Mouse (Mus musculus) hindbrain, postnatal 0 days (tissue): Measurements from ENCODE around the gene Dpep2nb. TPM values are rescaled to one million over a fixed set of nuclear protein-coding genes. Genes with fewer than 3 reads are reported as not detected.
A peak's percentile ranks its signal among the peaks of the same experiment; 100 is the strongest.

Experiments
- ATAC-seq: fragments of 200-750 bp; cut with Nextera tagmentation; 2 replicates; pipeline ENCODE4 v1.8.0; 2017; ENCODE audit warnings: mild to moderate bottlenecking, moderate TSS enrichment, moderate library complexity
- DNase-seq: peaks from one replicate; pipeline ENCODE4 v3.0.0-alpha.2; 2015; ENCODE audit warnings: low spot score
- H3K27ac ChIP-seq: fragments of 300-500 bp; sonication (generic); 2 replicates; pipeline ENCODE4 v1.5.1; 2014; ENCODE audit warnings: mild to moderate bottlenecking
- H3K27me3 ChIP-seq: fragments of 300-500 bp; sonication (generic); 2 replicates; pipeline ENCODE4 v1.6.1; 2014; ENCODE audit warnings: low read length, mixed read lengths; ENCODE audit not compliant: insufficient read depth
- H3K36me3 ChIP-seq: fragments of 300-500 bp; sonication (generic); 2 replicates; pipeline ENCODE4 v1.6.1; 2014; ENCODE audit warnings: low read length, mixed read lengths; ENCODE audit not compliant: insufficient read depth
- H3K4me1 ChIP-seq: fragments of 300-500 bp; sonication (generic); 2 replicates; pipeline ENCODE4 v1.6.1; 2014; ENCODE audit warnings: antibody characterized with exemption, low read length, mixed read lengths; ENCODE audit not compliant: insufficient read depth
- H3K4me2 ChIP-seq: fragments of 300-500 bp; sonication (generic); 2 replicates; pipeline ENCODE4 v1.6.1; 2014; ENCODE audit warnings: low read depth, mild to moderate bottlenecking, low read length, moderate library complexity, mixed read lengths
- H3K4me3 ChIP-seq: fragments of 300-500 bp; sonication (generic); 2 replicates; pipeline ENCODE4 v1.5.1; 2014; ENCODE audit warnings: low read length
- H3K9ac ChIP-seq: fragments of 300-500 bp; sonication (generic); replicated peaks from 2 replicates; pipeline ENCODE4 v1.6.1; 2014; ENCODE audit warnings: mild to moderate bottlenecking, low read length, moderate library complexity, mixed read lengths
- H3K9me3 ChIP-seq: fragments of 300-500 bp; sonication (generic); 2 replicates; pipeline ENCODE4 v1.6.1; 2016; ENCODE audit warnings: low read length, mixed read lengths
- CTCF ChIP-seq: IDR thresholded peaks from 2 replicates; pipeline ENCODE4 v1.5.1; 2016; ENCODE audit warnings: antibody characterized with exemption, control low read depth, low read depth
- WGBS: fragments of 180-500 bp; shearing (Covaris S2); extraction: QIAGEN DNeasy Blood & Tissue Kit; methylation state at CpG from one replicate; pipeline ENCODE4 v1.1.7; 2014; 5-methylcytosine and 5-hydroxymethylcytosine counted together
- polyA plus RNA-seq: library from polyadenylated mRNA; unstranded; fragments of >200 nt; fragmentation: Nextera tagmentation; extraction: Ambion mirVana; gene quantifications from 2 replicates; pipeline ENCODE4 v1.2.1, GENCODE M21; 2015
- total RNA-seq: library from RNA; depleted of rRNA; stranded (reverse); fragments of >200 nt; gene quantifications from 2 replicates; pipeline ENCODE4 v1.2.3, GENCODE M21; 2014; rRNA removed

The Dpep2nb gene
- not detected in 2 replicates for total RNA-seq
- not detected in 2 replicates for polyA plus RNA-seq

DNA sequence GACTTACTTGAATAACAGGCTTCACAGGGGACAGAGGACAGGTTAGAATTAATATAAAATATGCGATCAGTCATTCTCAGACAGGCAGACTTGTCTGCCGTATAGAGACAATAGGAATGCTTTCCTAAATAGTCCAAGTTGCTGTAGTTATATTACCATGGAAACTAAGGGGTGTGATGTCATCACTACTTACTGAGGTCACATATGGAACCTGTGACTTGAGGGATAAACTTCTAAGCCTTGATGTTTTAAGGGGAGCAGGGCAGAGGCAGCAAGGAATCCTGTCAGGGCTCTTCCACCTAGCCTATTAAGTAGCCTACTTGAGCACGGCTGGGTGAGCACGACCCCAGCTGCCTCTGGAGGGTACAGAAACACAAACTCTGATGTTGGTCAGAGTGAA is at the start of gene Dpep2nb:
TSS of gene Dpep2nb (minus strand) at position 101 of the 400 bp plus-strand sequence.
- 71% methylated on average over 4 of the region's 4 CpGs for WGBS
- 0 out of 2 replicates have a peak, but pooled peaks cover 5% of the 10 kb centered on the region for H3K4me1 ChIP-seq
- H3K27ac ChIP-seq, result no peak within 1 kb of the TSS
- H3K4me2 ChIP-seq, result no peak within 1 kb of the TSS
- ATAC-seq, result no peak
- H3K9me3 ChIP-seq, result no peaks in the 10 kb centered on the region
- no peak for TF ChIP-seq CTCF
- H3K4me3 ChIP-seq, result no peak within 1 kb of the TSS
- no peak for DNase-seq
- H3K36me3 ChIP-seq, result no peaks in the 10 kb centered on the region
- H3K9ac ChIP-seq, result no peak within 1 kb of the TSS
- no peaks in the 10 kb centered on the region for H3K27me3 ChIP-seq

DNA sequence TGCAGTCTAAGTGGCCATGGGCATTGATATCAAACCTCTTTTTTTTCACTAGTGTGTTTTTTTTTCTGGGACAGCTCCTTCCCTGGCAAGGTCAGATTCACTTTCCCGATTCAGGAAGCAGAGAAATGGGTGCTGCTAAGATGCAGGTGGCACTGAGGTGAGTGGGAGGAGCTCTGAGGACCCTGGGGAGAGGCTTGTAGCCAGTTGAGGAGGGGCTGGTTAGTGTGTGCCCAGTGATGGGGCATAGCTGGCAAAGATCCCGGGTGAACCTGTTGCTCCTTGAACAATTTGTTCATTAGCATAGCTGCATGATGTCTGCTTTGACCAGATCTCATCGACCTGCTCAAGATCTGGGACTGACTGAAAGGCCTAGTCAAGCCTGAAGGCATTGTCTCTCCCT is 49.3 kb upstream of the Dpep2nb start:
- no peak overlapping the region for H3K9ac ChIP-seq
- no peak overlapping the region for H3K4me2 ChIP-seq
- no peak overlapping the region for H3K27ac ChIP-seq
- DNase-seq, result peak; percentile 39
- peaks cover 22% of the 10 kb centered on the region for H3K36me3 ChIP-seq
- H3K9me3 ChIP-seq, result no peaks in the 10 kb centered on the region
- H3K4me1 ChIP-seq, result no peaks in the 10 kb centered on the region
- no peak overlapping the region for H3K4me3 ChIP-seq
- no peak for ATAC-seq
- 34% methylated on average over 3 of the region's 3 CpGs for WGBS
- H3K27me3 ChIP-seq, result no peaks in the 10 kb centered on the region
- TF ChIP-seq CTCF, result no peak

DNA sequence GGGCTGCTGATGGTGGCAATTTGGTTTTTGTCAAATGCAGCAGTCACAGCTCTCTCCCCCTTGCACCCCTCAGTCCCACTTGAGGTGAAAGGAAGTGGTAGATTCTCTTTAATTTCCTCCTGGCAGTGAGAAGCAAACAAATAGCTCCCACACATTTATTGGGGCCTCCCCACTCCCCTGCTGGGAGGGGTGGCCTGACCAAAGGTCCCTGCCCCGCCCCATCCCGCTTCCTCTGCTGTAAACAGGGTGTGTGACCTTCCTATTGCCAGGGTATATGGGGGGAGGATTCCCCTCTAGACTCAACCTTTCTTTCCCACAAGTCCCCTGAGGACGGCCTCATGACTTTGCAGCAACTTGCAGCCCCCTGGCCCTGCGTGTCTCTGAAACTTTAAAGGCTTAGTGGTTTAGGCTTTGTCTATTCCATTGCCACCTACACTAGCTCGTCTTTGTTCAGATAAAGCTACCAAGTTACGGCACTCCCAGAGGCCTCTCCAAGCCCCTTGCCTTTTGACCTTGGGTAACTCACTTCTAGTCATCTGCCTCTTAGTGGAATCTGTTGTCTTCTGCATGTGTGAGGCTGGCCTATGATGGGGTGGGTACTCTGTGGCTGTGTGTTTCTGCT is 48.5 kb upstream of the Dpep2nb start:
- Histone ChIP-seq H3K4me3 (no peak overlapping the region), H3K27ac (no peak overlapping the region), H3K27me3 (no peaks in the 10 kb centered on the region), H3K36me3 (peaks cover 22% of the 10 kb centered on the region), H3K9me3 (no peaks in the 10 kb centered on the region), H3K4me2 (no peak overlapping the region), H3K4me1 (no peaks in the 10 kb centered on the region), H3K9ac (no peak overlapping the region)
- no peak for ATAC-seq
- no peak for TF ChIP-seq CTCF
- DNase-seq, result no peak
- WGBS, result 79% methylated on average over 6 of the region's 6 CpGs

DNA sequence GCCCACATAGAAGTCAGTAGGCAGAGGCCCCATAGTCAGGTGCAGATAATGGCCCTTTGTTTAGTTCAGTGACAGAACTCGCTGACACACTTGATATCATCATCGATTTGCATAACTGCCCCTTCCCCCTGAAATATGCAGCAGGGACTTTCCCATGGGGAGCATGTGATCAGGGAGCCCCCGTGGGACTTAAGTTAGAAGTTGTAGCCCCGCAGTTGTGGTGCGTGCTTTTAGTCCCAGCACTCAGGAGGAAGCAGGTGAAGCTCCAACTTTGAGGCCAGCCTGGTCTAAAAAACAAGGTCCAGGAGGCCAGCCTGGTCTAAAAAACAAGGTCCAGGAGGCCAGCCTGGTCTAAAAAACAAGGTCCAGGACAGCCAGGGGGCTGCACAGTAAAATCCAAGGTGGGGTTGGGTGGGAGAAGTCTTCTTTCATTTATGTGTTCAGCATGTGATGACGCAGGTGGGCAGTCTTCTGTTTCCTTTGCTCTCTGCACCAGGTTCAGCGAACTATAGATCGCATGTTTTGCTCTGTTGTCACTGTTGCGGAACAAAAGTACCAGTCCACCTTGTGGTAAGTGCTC is 46.8 kb upstream of the Dpep2nb start:
- H3K4me1 ChIP-seq, result no peaks in the 10 kb centered on the region
- no peaks in the 10 kb centered on the region for H3K27me3 ChIP-seq
- H3K4me3 ChIP-seq, result no peak overlapping the region
- 86% methylated on average over 9 of the region's 9 CpGs for WGBS
- peaks cover 26% of the 10 kb centered on the region for H3K36me3 ChIP-seq
- no peak overlapping the region for H3K9ac ChIP-seq
- DNase-seq, result no peak
- H3K27ac ChIP-seq, result no peak overlapping the region
- no peak for ATAC-seq
- no peak for TF ChIP-seq CTCF
- no peaks in the 10 kb centered on the region for H3K9me3 ChIP-seq
- H3K4me2 ChIP-seq, result no peak overlapping the region

DNA sequence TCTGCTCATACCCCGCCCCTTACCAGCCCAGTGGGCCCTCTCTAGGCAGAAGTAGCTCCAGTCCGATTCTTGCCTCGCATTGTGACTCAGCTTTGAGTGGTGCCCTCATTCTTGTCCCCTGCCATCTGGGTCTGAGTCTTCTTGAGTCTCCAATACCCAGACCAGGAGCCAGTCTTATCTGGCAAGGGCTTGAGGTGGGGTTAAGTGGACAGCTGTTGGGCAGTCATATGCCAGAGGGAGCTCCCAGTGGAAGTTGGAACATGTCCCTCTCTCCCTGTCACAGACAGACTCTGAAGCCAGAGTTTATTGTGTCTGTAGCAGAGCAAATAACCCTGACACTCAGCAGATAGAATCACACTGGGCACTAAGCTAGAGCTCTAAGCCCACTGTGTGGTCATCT is 45.3 kb upstream of the Dpep2nb start:
- 85% methylated on average over 3 of the region's 3 CpGs for WGBS
- Histone ChIP-seq H3K9me3 (no peaks in the 10 kb centered on the region), H3K4me3 (no peak overlapping the region), H3K4me1 (no peaks in the 10 kb centered on the region), H3K27ac (no peak overlapping the region), H3K4me2 (no peak overlapping the region), H3K9ac (no peak overlapping the region), H3K36me3 (peaks cover 26% of the 10 kb centered on the region), H3K27me3 (no peaks in the 10 kb centered on the region)
- TF ChIP-seq CTCF, result no peak
- no peak for DNase-seq
- ATAC-seq, result no peak

DNA sequence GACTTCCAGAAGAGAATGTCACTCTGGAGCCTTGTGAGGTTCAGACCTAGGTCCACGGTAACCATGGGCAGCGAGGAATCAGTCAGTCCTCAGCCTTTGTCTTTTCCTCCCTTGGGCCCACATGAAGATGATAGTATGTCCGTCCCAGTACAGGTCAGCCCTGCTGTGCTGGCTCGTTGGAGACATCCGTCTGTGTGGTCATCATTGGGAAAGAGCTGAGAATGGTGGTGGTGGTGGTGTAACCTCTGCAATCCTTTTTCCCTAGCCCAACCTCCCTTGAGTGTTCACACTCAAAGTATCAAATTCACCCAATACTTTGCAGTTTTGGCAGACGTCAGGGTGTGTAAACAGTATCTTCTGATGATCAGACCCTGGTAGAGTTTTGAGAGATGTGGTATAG is 44.1 kb upstream of the Dpep2nb start:
- Histone ChIP-seq H3K9me3 (no peaks in the 10 kb centered on the region), H3K36me3 (peaks cover 28% of the 10 kb centered on the region), H3K4me2 (no peak overlapping the region), H3K9ac (no peak overlapping the region), H3K27me3 (no peaks in the 10 kb centered on the region), H3K4me1 (no peaks in the 10 kb centered on the region), H3K27ac (no peak overlapping the region), H3K4me3 (no peak overlapping the region)
- 79% methylated on average over 6 of the region's 6 CpGs for WGBS
- DNase-seq, result no peak
- no peak for TF ChIP-seq CTCF
- no peak for ATAC-seq
